Mouse (Mus musculus) common myeloid progenitor, adult 5-6 weeks (primary cell): ENCODE data around the gene Adgb. TPM values are rescaled to one million over a fixed set of nuclear protein-coding genes. Genes with fewer than 3 reads are reported as not detected.

Source experiments
- total RNA-seq: library from RNA; stranded (forward); fragments of 200-1000, 187-1606 nt; gene quantifications from 2 replicates; pipeline ENCODE4 v1.2.3, GENCODE M21; 2017

The Adgb gene
- total RNA-seq, 1 experiment from 2014 or later, result 0.18 TPM

Other genes starting within 250 kb of the Adgb start
- 18.2 and 25.1 TPM in 2 replicates for gene Rab32, start 85.9 kb upstream of the Adgb start, total RNA-seq
- gene Gm10944, start 209.0 kb upstream of the Adgb start, total RNA-seq, result not detected in 2 replicates